Mouse (Mus musculus): Measurements from ENCODE around the gene Ptprd. TPM values are rescaled to one million over a fixed set of nuclear protein-coding genes. Genes with fewer than 3 reads are reported as not detected.

Ptprd gene
- polyA plus RNA-seq, 1 experiment from 2014 or later = 41.8 TPM

GRCm38 (mm10) chr4:77535601-77536000, 676.2 kb downstream of the Ptprd start:
- ATAC-seq (ENCODE audit: insufficient number of reproducible peaks, insufficient read depth, low FRiP score, low TSS enrichment) = no peak
- no peak overlapping the region for H3K27ac ChIP-seq
- H3K36me3 ChIP-seq = no peaks in the 10 kb centered on the region
- 83% methylated on average over 6 of the region's 6 CpGs for WGBS
- H3K27me3 ChIP-seq = no peaks in the 10 kb centered on the region
- H3K4me3 ChIP-seq = no peak overlapping the region
- no peak overlapping the region for H3K4me2 ChIP-seq (replicated peaks)
- no peaks in the 10 kb centered on the region for H3K4me1 ChIP-seq
- no peaks in the 10 kb centered on the region for H3K9me3 ChIP-seq
- H3K9ac ChIP-seq = no peak overlapping the region

GRCm38 (mm10) chr4:77534553-77534952, 677.2 kb downstream of the Ptprd start:
- no peaks in the 10 kb centered on the region for H3K27me3 ChIP-seq
- no peaks in the 10 kb centered on the region for H3K4me1 ChIP-seq
- 71% methylated on average over 4 of the region's 4 CpGs for WGBS
- no peak overlapping the region for H3K9ac ChIP-seq
- ATAC-seq (ENCODE audit: insufficient number of reproducible peaks, insufficient read depth, low FRiP score, low TSS enrichment) = no peak
- H3K36me3 ChIP-seq = no peaks in the 10 kb centered on the region
- H3K9me3 ChIP-seq = no peaks in the 10 kb centered on the region
- H3K4me3 ChIP-seq = no peak overlapping the region
- H3K4me2 ChIP-seq (replicated peaks) = no peak overlapping the region
- H3K27ac ChIP-seq = no peak overlapping the region

GRCm38 (mm10) chr4:77519166-77519565, 692.6 kb downstream of the Ptprd start:
- no peaks in the 10 kb centered on the region for H3K9me3 ChIP-seq
- no peak for ATAC-seq (ENCODE audit: insufficient number of reproducible peaks, insufficient read depth, low FRiP score, low TSS enrichment)
- 33% methylated on average over 5 of the region's 5 CpGs for WGBS
- no peak overlapping the region for H3K27ac ChIP-seq
- no peaks in the 10 kb centered on the region for H3K4me1 ChIP-seq
- H3K9ac ChIP-seq = no peak overlapping the region
- H3K4me2 ChIP-seq (replicated peaks) = no peak overlapping the region
- no peaks in the 10 kb centered on the region for H3K36me3 ChIP-seq
- H3K4me3 ChIP-seq = no peak overlapping the region
- no peaks in the 10 kb centered on the region for H3K27me3 ChIP-seq

GRCm38 (mm10) chr4:77513914-77514628, 697.7 kb downstream of the Ptprd start:
- Histone ChIP-seq H3K4me1 (no peaks in the 10 kb centered on the region), H3K27ac (no peak overlapping the region), H3K4me3 (no peak overlapping the region), H3K36me3 (no peaks in the 10 kb centered on the region), H3K9me3 (no peaks in the 10 kb centered on the region), H3K27me3 (no peaks in the 10 kb centered on the region), H3K4me2 (replicated peaks) (no peak overlapping the region), H3K9ac (no peak overlapping the region)
- 48% methylated on average over 5 of the region's 5 CpGs for WGBS
- ATAC-seq (ENCODE audit: insufficient number of reproducible peaks, insufficient read depth, low FRiP score, low TSS enrichment) = no peak

GRCm38 (mm10) chr4:77513041-77513440, 698.7 kb downstream of the Ptprd start:
- H3K36me3 ChIP-seq = no peaks in the 10 kb centered on the region
- H3K9ac ChIP-seq = no peak overlapping the region
- H3K4me2 ChIP-seq (replicated peaks) = no peak overlapping the region
- WGBS = 74% methylated on average over 3 of the region's 3 CpGs
- no peaks in the 10 kb centered on the region for H3K4me1 ChIP-seq
- H3K9me3 ChIP-seq = no peaks in the 10 kb centered on the region
- no peaks in the 10 kb centered on the region for H3K27me3 ChIP-seq
- no peak overlapping the region for H3K27ac ChIP-seq
- no peak overlapping the region for H3K4me3 ChIP-seq
- ATAC-seq (ENCODE audit: insufficient number of reproducible peaks, insufficient read depth, low FRiP score, low TSS enrichment) = no peak

GRCm38 (mm10) chr4:77454049-77454448, 757.7 kb downstream of the Ptprd start:
- no peak overlapping the region for H3K4me3 ChIP-seq

GRCm38 (mm10) chr4:77399146-77399545, 812.6 kb downstream of the Ptprd start:
- ATAC-seq (ENCODE audit: insufficient number of reproducible peaks, insufficient read depth, low FRiP score, low TSS enrichment) = no peak
- Histone ChIP-seq H3K27ac (no peak overlapping the region), H3K4me3 (no peak overlapping the region), H3K4me2 (replicated peaks) (no peak overlapping the region), H3K27me3 (no peaks in the 10 kb centered on the region), H3K9me3 (no peaks in the 10 kb centered on the region), H3K9ac (no peak overlapping the region), H3K36me3 (no peaks in the 10 kb centered on the region), H3K4me1 (no peaks in the 10 kb centered on the region)
- 82% methylated on average over 4 of the region's 4 CpGs for WGBS

More at GRCm38 (mm10) chr4:77454049-77454448, 757.7 kb downstream of the Ptprd start:
- Histone ChIP-seq H3K27ac (no peak overlapping the region), H3K9me3 (no peaks in the 10 kb centered on the region), H3K4me1 (no peaks in the 10 kb centered on the region), H3K36me3 (no peaks in the 10 kb centered on the region), H3K9ac (no peak overlapping the region), H3K27me3 (no peaks in the 10 kb centered on the region), H3K4me2 (replicated peaks) (no peak overlapping the region)
- WGBS = 72% methylated on average over 7 of the region's 7 CpGs
- no peak for ATAC-seq (ENCODE audit: insufficient number of reproducible peaks, insufficient read depth, low FRiP score, low TSS enrichment)

- Histone ChIP-seq H3K27me3 (no peaks in the 10 kb centered on the region), H3K27ac (no peak overlapping the region), H3K36me3 (no peaks in the 10 kb centered on the region), H3K4me3 (no peak overlapping the region), H3K9me3 (no peaks in the 10 kb centered on the region), H3K4me2 (replicated peaks) (no peak overlapping the region), H3K9ac (no peak overlapping the region), H3K4me1 (no peaks in the 10 kb centered on the region)
- ATAC-seq (ENCODE audit: insufficient number of reproducible peaks, insufficient read depth, low FRiP score, low TSS enrichment) = no peak
Observed at GRCm38 (mm10) chr4:77361728-77362127, 850.0 kb downstream of the Ptprd start.

GRCm38 (mm10) chr4:77327198-77327597, 884.6 kb downstream of the Ptprd start:
- Histone ChIP-seq H3K27ac (no peak overlapping the region), H3K27me3 (no peaks in the 10 kb centered on the region), H3K9ac (no peak overlapping the region), H3K4me2 (replicated peaks) (no peak overlapping the region), H3K4me1 (no peaks in the 10 kb centered on the region), H3K4me3 (no peak overlapping the region), H3K9me3 (no peaks in the 10 kb centered on the region), H3K36me3 (no peaks in the 10 kb centered on the region)
- ATAC-seq (ENCODE audit: insufficient number of reproducible peaks, insufficient read depth, low FRiP score, low TSS enrichment) = no peak
- WGBS = 90% methylated on average over 4 of the region's 4 CpGs

- ATAC-seq (ENCODE audit: insufficient number of reproducible peaks, insufficient read depth, low FRiP score, low TSS enrichment) = no peak
- WGBS = 46% methylated on average over 10 of the region's 10 CpGs
Observed at GRCm38 (mm10) chr4:77317060-77317680, 894.6 kb downstream of the Ptprd start.

GRCm38 (mm10) chr4:77316644-77317043, 895.1 kb downstream of the Ptprd start:
- no peak overlapping the region for H3K4me3 ChIP-seq
- WGBS = 51% methylated on average over 2 of the region's 2 CpGs

More at GRCm38 (mm10) chr4:77317060-77317680, 894.6 kb downstream of the Ptprd start:
- Histone ChIP-seq H3K27ac (no peak overlapping the region), H3K4me3 (no peak overlapping the region), H3K4me1 (no peaks in the 10 kb centered on the region), H3K4me2 (replicated peaks) (no peak overlapping the region), H3K36me3 (no peaks in the 10 kb centered on the region), H3K9ac (no peak overlapping the region), H3K9me3 (no peaks in the 10 kb centered on the region), H3K27me3 (no peaks in the 10 kb centered on the region)

GRCm38 (mm10) chr4:77310127-77310788, 901.5 kb downstream of the Ptprd start:
- WGBS = 88% methylated on average over 3 of the region's 3 CpGs
- Histone ChIP-seq H3K36me3 (no peaks in the 10 kb centered on the region), H3K4me2 (replicated peaks) (no peak overlapping the region), H3K27ac (no peak overlapping the region), H3K27me3 (no peaks in the 10 kb centered on the region), H3K9me3 (no peaks in the 10 kb centered on the region), H3K9ac (no peak overlapping the region), H3K4me3 (no peak overlapping the region), H3K4me1 (no peaks in the 10 kb centered on the region)
- ATAC-seq (ENCODE audit: insufficient number of reproducible peaks, insufficient read depth, low FRiP score, low TSS enrichment) = no peak

More at GRCm38 (mm10) chr4:77316644-77317043, 895.1 kb downstream of the Ptprd start:
- Histone ChIP-seq H3K27ac (no peak overlapping the region), H3K27me3 (no peaks in the 10 kb centered on the region), H3K36me3 (no peaks in the 10 kb centered on the region), H3K4me2 (replicated peaks) (no peak overlapping the region), H3K4me1 (no peaks in the 10 kb centered on the region), H3K9ac (no peak overlapping the region), H3K9me3 (no peaks in the 10 kb centered on the region)
- ATAC-seq (ENCODE audit: insufficient number of reproducible peaks, insufficient read depth, low FRiP score, low TSS enrichment) = no peak
